Mouse (Mus musculus) lung, adult 2 months (tissue): Measurements from ENCODE around the gene Gal3st1. TPM values are rescaled to one million over a fixed set of nuclear protein-coding genes. Genes with fewer than 3 reads are reported as not detected.
"Not testable (repeated sequence)": the region's sequence is repeated elsewhere in the genome, so short reads cannot be mapped to it uniquely, and the experiment has no call there.

Source experiments
- DNase-seq: peaks from one replicate; pipeline ENCODE4 v3.0.0; 2022
- H3K4me1 ChIP-seq: fragments of 200-500 bp; 2 replicates; pipeline ENCODE4 v1.6.1; 2011; ENCODE audit warnings: low read length; ENCODE audit not compliant: control insufficient read depth, insufficient read depth
- H3K4me3 ChIP-seq: fragments of 200-500 bp; replicated peaks from 2 replicates; pipeline ENCODE3; 2011; ENCODE audit warnings: low read depth, mild to moderate bottlenecking, control low read depth, low read length; ENCODE audit errors: extremely low read depth
- CTCF ChIP-seq: fragments of 200-500 bp; IDR thresholded peaks from 2 replicates; pipeline ENCODE4 v1.5.1; 2011; ENCODE audit warnings: mild to moderate bottlenecking, low read length, control low read depth; ENCODE audit not compliant: insufficient read depth
- POLR2A ChIP-seq: fragments of 200-500 bp; IDR thresholded peaks from 2 replicates; pipeline ENCODE4 v1.6.1; 2011; ENCODE audit warnings: low read depth, mild to moderate bottlenecking, control low read depth, low read length, borderline replicate concordance; ENCODE audit errors: extremely low read depth
- WGBS: fragments of 180-500 bp; shearing (Covaris S2); methylation state at CpG from one replicate; pipeline ENCODE4 v1.1.7; 2018; 5-methylcytosine and 5-hydroxymethylcytosine counted together
- polyA plus RNA-seq: library from polyadenylated mRNA; depleted of rRNA; stranded (reverse); fragments of >200 nt; gene quantifications from 2 replicates; pipeline ENCODE4 v1.2.3, GENCODE M21; 2012

Gene Gal3st1
- polyA plus RNA-seq, 1 experiment, result 32.1 TPM

DNA sequence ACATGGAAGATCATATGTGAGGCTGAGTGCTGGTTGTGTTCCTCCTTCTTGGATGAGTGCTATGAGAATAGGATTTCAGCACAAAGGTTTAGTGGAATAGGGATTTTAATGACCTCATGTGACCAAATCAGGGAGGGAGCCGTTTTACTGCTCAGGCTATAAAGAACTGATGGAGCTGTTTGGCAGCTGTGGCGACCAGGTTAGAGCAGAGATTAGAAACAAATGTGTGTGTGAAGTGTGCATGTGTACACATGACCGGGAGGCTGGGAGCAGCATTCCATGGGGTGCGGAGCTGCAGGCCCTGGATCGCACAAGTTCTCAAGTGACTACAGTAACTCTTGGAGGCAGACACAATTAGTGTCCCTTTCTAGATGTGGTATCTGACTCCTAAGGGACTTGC lies 16.1 kb downstream of the Gal3st1 start:
- Histone ChIP-seq H3K4me1 (no peaks in the 10 kb centered on the region; the same call in 1 of the 2 replicates), H3K4me3 (no peak overlapping the region)
- 76% methylated on average over 5 of the region's 5 CpGs for WGBS
- TF ChIP-seq CTCF (no peak), POLR2A (no peak)
- no peak for DNase-seq

DNA sequence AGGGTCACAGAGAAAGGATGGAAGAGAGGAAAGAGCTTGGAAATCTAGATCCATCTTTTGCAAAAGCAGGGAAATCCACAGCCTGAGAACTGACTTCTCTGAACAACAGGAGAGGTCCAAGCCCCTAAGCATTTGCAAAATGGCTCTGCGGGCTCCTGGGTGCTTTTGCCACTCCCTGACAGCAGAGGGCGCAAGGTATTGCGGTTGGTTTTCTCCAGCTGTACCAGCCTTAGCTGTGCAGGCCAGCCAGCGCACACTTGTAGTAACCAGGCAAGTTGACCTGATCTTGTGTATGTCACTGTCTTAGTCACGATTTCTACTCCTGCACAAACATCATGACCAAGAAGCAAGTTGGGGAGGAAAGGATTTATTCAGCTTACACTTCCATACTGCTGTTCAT lies 18.2 kb downstream of the Gal3st1 start:
- peak; percentile 70 for DNase-seq
- no peak overlapping the region for H3K4me3 ChIP-seq
- WGBS, result 4% methylated on average over 5 of the region's 5 CpGs
- H3K4me1 ChIP-seq, result no peaks in the 10 kb centered on the region; the same call in 1 of the 2 replicates
- TF ChIP-seq POLR2A (no peak), CTCF (peak; percentile 85)

- WGBS, result 42% methylated on average over 5 of the region's 5 CpGs
- TF ChIP-seq CTCF, result no peak
- no peak for TF ChIP-seq POLR2A
- DNase-seq, result no peak
- Histone ChIP-seq H3K4me3 (no peak overlapping the region), H3K4me1 (no peaks in the 10 kb centered on the region)
Measured at GRCm38 (mm10) chr11:4005220-4005805, 21.9 kb downstream of the Gal3st1 start.

DNA sequence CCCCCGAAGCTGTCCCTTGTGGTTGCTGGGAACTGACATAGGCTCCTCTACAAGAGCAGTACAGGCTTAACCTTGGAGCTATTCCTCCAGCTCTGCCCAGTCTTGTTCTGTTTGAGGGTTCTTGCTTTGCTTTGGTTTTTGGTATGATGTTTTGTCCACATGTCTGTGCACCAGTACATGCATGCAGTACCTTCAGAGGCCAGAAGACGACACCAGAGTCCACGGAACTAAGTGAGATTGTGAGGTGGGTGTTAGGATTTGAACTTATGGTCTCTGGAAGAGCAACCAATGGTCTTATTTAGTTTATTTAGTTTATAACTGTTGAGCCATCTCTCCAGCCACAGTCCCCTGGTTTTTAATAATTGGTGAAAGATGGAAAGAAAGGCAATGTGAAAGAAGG lies 23.0 kb downstream of the Gal3st1 start:
- 86% methylated on average over 3 of the region's 3 CpGs for WGBS
- TF ChIP-seq CTCF (0 out of 2 replicates have a peak, but pooled peaks have one; percentile 11), POLR2A (no peak)
- DNase-seq, result no peak
- Histone ChIP-seq H3K4me3 (no peak overlapping the region), H3K4me1 (no peaks in the 10 kb centered on the region)

GRCm38 (mm10) chr11:4012616-4013015 lies 29.2 kb downstream of the Gal3st1 start:
- H3K4me3 ChIP-seq, result no peak overlapping the region
- H3K4me1 ChIP-seq, result no peaks in the 10 kb centered on the region
- WGBS, result 71% methylated on average over 1 of the region's 1 CpGs

DNA sequence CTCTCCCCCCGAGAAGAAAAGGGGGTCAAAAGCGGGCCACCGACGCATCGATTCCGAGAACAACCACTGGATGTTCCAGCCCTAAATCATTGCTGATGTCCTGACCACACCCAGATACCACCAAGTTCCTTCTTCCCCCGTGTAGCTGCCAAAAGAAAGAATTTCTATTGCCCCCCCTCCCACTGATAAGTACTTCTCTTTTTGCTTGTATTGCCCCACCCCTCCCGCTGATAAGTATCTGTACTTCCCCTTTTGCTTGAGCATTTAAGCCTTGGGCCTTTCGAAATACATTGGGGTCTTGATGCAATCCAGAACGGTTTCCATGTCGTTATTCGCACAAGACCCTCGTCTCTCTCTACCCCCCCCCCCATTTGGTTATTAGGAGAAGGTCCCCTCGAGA lies 32.4 kb downstream of the Gal3st1 start:
- WGBS, result 86% methylated on average over 14 of the region's 14 CpGs

More at GRCm38 (mm10) chr11:4012616-4013015, 29.2 kb downstream of the Gal3st1 start:
- TF ChIP-seq POLR2A (no peak), CTCF (no peak)
- DNase-seq, result no peak

GRCm38 (mm10) chr11:4022111-4022510 lies 38.7 kb downstream of the Gal3st1 start:
- 76% methylated on average over 13 of the region's 13 CpGs for WGBS
- not testable (repeated sequence) for DNase-seq, H3K4me1 ChIP-seq, H3K4me3 ChIP-seq

More for the DNA sequence above, 32.4 kb downstream of the Gal3st1 start:
- not testable (repeated sequence) for DNase-seq, H3K4me1 ChIP-seq, H3K4me3 ChIP-seq

- 68% methylated on average over 2 of the region's 2 CpGs for WGBS
- DNase-seq, result no peak
- Histone ChIP-seq H3K4me1 (no peaks in the 10 kb centered on the region), H3K4me3 (no peak overlapping the region)
- TF ChIP-seq POLR2A, result no peak
- TF ChIP-seq CTCF, result no peak
Measured at GRCm38 (mm10) chr11:4023321-4023720, 39.9 kb downstream of the Gal3st1 start.

- WGBS, result 70% methylated on average over 8 of the region's 8 CpGs
- no peaks in the 10 kb centered on the region for H3K4me1 ChIP-seq
- H3K4me3 ChIP-seq, result no peak overlapping the region
- TF ChIP-seq CTCF (no peak), POLR2A (no peak)
- no peak for DNase-seq
Measured at GRCm38 (mm10) chr11:4027066-4027465, 43.6 kb downstream of the Gal3st1 start.

DNA sequence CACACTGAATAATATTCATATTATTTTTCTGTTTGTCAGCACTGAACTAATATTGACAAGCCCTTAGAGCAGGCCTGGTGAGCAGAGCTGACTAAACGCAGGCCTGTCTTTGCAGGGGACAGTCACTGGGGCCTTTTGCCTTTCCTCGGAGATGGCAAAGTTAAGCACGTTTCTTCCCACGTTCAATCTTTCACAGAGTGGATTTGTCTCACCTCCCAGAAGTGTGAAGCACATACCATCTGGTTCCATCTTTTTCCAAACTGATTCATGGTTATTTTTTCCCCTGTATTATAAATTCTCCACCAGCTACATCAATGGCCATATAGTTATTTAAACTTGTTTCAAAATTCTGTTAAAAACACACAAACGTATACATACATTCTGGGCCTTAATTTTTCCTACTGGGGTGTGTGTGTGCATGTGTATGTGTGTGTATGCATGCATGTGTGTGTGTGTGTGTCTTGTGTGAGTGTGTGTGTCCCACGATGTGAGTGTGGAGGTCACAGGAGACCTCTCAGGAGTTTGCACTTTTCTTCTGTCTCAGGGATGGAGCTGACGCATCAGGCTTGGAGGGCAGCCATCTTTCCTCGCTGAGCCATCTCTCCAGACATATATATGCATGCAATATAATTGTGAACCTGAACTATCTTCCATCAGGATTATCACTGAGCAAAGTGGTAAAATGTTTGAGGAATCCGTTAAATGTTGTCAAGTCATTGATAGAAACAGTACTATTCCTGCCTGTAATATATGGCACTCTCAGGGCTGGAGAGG lies 44.3 kb downstream of the Gal3st1 start:
- 66% methylated on average over 9 of the region's 9 CpGs for WGBS
- H3K4me1 ChIP-seq, result no peaks in the 10 kb centered on the region
- no peak for TF ChIP-seq POLR2A
- no peak for TF ChIP-seq CTCF
- H3K4me3 ChIP-seq, result no peak overlapping the region
- no peak for DNase-seq
